Mouse (Mus musculus) thymus, adult 2 months (tissue): ENCODE results near the gene Pofut1. TPM values are rescaled to one million over a fixed set of nuclear protein-coding genes. Genes with fewer than 3 reads are reported as not detected.
A peak's percentile ranks its signal among the peaks of the same experiment; 100 is the strongest.
"Not testable (repeated sequence)": the region's sequence is repeated elsewhere in the genome, so short reads cannot be mapped to it uniquely, and the experiment has no call there.

Experiments used
- DNase-seq: peaks from one replicate; pipeline ENCODE4 v3.0.0; 2021
- H3K27ac ChIP-seq: fragments of 200-500 bp; 2 replicates; pipeline ENCODE4 v1.5.1; 2012; ENCODE audit warnings: low read length, control low read depth; ENCODE audit not compliant: control insufficient read depth, insufficient read depth
- H3K27me3 ChIP-seq: fragments of 200-500 bp; 2 replicates; pipeline ENCODE4 v1.6.1; 2012; ENCODE audit warnings: mild to moderate bottlenecking, low read length, moderate library complexity, mixed read lengths; ENCODE audit not compliant: control insufficient read depth, insufficient read depth
- H3K36me3 ChIP-seq: fragments of 200-500 bp; 2 replicates; pipeline ENCODE4 v1.6.1; 2012; ENCODE audit warnings: mild to moderate bottlenecking, low read length, moderate library complexity; ENCODE audit not compliant: control insufficient read depth, insufficient read depth
- H3K4me1 ChIP-seq: fragments of 200-500 bp; replicated peaks from 2 replicates; pipeline ENCODE4 v1.6.1; 2012; ENCODE audit warnings: low read length; ENCODE audit not compliant: control insufficient read depth, insufficient read depth
- H3K4me3 ChIP-seq: fragments of 200-500 bp; 2 replicates; pipeline ENCODE4 v1.5.1; 2012; ENCODE audit warnings: mild to moderate bottlenecking, low read length, control low read depth, moderate library complexity; ENCODE audit not compliant: control insufficient read depth, insufficient read depth
- CTCF ChIP-seq: fragments of 200-500 bp; IDR thresholded peaks from 2 replicates; pipeline ENCODE4 v1.5.1; 2012; ENCODE audit warnings: mild to moderate bottlenecking, control low read depth, low read length, moderate library complexity, borderline replicate concordance; ENCODE audit not compliant: control insufficient read depth, poor library complexity, insufficient read depth; ENCODE audit errors: extremely low read depth
- POLR2A ChIP-seq: fragments of 200-500 bp; IDR thresholded peaks from 2 replicates; pipeline ENCODE4 v1.6.1; 2012; ENCODE audit warnings: mild to moderate bottlenecking, low read length, control low read depth, moderate library complexity; ENCODE audit not compliant: control insufficient read depth, poor library complexity, insufficient read depth; ENCODE audit errors: extremely low read depth
- WGBS: fragments of 180-500 bp; shearing (Covaris S2); methylation state at CpG from one replicate; pipeline ENCODE4 v1.1.7; 2018; 5-methylcytosine and 5-hydroxymethylcytosine counted together
- polyA plus RNA-seq: library from polyadenylated mRNA; depleted of rRNA; stranded (reverse); fragments of >200 nt; gene quantifications from 2 replicates; pipeline ENCODE4 v1.2.3, GENCODE M21; 2012

Gene Pofut1
- polyA plus RNA-seq, 1 experiment: 30.2 TPM

DNA sequence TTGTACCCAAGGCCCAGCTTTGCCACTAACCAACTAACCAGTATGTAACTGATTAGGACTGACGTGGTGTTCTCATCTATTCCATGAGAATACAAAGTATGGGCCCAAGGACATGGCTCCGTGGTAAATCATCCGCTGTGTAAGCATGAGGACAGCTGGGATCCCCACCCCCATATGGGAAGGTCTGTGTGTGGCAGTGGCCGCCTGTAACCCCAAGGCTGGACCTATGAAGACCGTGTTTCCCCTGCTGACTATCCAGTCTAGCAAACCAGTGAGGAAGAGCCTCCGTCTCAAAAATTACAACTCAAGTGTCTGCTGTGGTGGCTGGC, 33.5 kb downstream of the Pofut1 start:
- 87% methylated on average over 6 of the region's 6 CpGs for WGBS
- H3K36me3 ChIP-seq: no peaks in the 10 kb centered on the region
- peaks cover 26% of the 10 kb centered on the region for H3K4me1 ChIP-seq
- DNase-seq: no peak
- no peak overlapping the region for H3K4me3 ChIP-seq
- no peaks in the 10 kb centered on the region for H3K27me3 ChIP-seq
- no peak overlapping the region for H3K27ac ChIP-seq
- TF ChIP-seq POLR2A (no peak), CTCF (no peak)

DNA sequence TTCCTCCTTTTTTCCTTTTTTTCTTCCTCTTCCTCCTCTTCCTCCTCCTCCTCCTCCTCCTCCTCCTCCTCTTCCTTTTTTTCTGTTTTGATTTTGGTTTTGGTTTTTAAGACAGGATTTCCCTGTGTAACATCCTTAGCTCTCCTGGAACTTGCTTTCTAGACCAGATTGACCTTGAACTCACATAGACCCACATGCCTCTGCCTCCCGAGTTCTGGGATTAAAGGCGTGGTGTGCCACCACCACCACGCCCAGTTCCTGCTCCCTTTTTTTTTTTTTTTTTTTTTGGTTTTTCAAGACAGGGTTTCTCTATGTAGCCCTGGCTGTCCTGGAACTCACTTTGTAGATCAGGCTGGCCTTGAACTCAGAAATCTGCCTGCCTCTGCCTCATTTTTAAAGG, 34.2 kb downstream of the Pofut1 start:
- not testable (repeated sequence) for DNase-seq, H3K4me3 ChIP-seq

DNA sequence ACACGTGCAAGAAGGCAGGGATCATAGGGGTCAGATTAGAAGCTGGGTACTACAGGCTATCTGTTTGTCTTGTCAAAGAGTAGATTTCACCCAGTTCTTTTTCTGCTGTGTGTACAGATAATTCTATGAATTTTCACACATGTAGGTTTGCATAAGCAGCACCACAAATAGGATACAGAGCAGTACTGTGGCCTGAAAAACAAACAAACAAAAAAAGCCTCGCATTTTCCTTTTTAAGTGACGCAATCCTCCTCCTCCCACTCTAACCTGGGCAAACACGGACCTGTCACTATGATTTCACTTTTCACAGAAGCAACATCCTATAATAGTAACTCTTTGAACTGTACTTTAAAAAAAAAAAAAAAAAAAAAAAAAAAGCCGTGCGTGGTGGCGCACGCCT, 35.1 kb downstream of the Pofut1 start:
- no peaks in the 10 kb centered on the region for H3K27me3 ChIP-seq
- WGBS: 80% methylated on average over 8 of the region's 8 CpGs
- DNase-seq: no peak

More for the DNA sequence above, 34.2 kb downstream of the Pofut1 start:
- not testable (repeated sequence) for H3K36me3 ChIP-seq, H3K27me3 ChIP-seq, H3K27ac ChIP-seq
- WGBS: 41% methylated on average over 3 of the region's 3 CpGs
- H3K4me1 ChIP-seq: peaks cover 22% of the 10 kb centered on the region

DNA sequence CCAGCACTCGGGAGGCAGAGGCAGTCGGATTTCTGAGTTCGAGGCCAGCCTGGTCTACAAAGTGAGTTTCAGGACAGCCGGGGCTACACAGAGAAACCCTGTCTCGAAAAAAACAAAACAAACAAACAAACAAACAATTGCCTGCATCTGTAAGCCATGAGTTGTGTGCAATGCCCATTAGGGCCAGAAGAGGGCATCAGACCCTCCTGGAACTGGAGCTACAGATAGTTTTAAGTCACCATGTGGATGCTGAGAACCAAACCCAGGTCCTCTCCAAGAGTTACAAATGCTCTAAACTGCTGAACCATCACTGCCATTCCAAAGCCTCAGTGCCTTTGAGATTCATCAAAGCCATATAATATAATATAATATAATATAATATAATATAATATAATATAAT, 35.5 kb downstream of the Pofut1 start:
- WGBS: 91% methylated on average over 5 of the region's 5 CpGs

More for the DNA sequence above, 35.1 kb downstream of the Pofut1 start:
- no peak overlapping the region for H3K4me3 ChIP-seq
- H3K36me3 ChIP-seq: no peaks in the 10 kb centered on the region
- H3K4me1 ChIP-seq: peaks cover 21% of the 10 kb centered on the region
- TF ChIP-seq POLR2A (no peak), CTCF (no peak)
- H3K27ac ChIP-seq: no peak overlapping the region

DNA sequence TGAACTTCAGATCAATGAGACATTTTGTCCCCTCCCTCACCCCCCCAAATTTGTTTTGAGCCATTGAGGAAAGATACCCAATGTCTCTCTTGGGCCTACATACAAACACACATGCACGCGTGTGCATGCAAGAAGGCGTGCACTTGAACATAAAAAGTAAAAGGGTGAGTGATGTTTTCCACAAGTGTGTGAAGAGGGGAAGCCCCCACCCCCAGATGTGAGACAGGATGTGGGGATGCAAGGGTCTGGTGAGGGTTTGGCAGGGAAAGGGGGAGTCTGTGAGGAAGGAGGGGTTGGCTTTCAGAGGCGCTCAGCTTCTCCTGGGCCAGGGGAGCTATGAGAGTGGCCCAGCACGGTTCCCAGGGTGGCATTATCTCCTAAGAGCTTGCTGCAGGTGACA, 37.0 kb downstream of the Pofut1 start:
- H3K4me3 ChIP-seq: no peak overlapping the region
- peak overlapping the region; percentile 41; the same call in 1 of the 2 replicates for H3K27ac ChIP-seq
- WGBS: 50% methylated on average over 5 of the region's 5 CpGs
- H3K27me3 ChIP-seq: no peaks in the 10 kb centered on the region
- no peak for TF ChIP-seq POLR2A
- no peak for TF ChIP-seq CTCF
- H3K36me3 ChIP-seq: no peaks in the 10 kb centered on the region
- peak; percentile 70 for DNase-seq
- H3K4me1 ChIP-seq: peaks cover 21% of the 10 kb centered on the region

More for the DNA sequence above, 35.5 kb downstream of the Pofut1 start:
- H3K4me1 ChIP-seq: peaks cover 21% of the 10 kb centered on the region
- not testable (repeated sequence) for H3K36me3 ChIP-seq, H3K4me3 ChIP-seq, H3K27me3 ChIP-seq, DNase-seq, H3K27ac ChIP-seq

DNA sequence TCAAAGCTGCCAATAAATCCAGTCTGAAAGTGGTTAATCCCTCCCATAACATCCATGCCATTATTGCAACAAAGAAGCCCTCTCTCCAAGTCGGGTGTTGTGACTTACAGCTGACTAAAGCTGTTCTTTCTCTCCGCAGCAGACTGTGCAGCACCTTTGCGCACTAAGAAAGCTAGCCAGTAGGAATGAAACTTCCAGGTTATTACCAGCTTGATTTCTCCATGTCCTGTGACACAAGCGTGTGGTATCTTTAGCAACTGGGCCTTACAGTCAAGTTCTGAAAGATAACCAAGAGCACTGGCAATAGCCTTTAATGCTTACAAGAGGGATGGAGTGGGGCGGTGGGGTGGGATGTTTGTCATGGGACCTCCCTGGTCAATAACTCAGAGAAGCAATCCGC, 42.6 kb downstream of the Pofut1 start:
- Histone ChIP-seq H3K4me3 (no peak overlapping the region), H3K4me1 (no peaks in the 10 kb centered on the region), H3K36me3 (no peaks in the 10 kb centered on the region), H3K27me3 (no peaks in the 10 kb centered on the region), H3K27ac (no peak overlapping the region)
- WGBS: 98% methylated on average over 6 of the region's 6 CpGs
- TF ChIP-seq CTCF: no peak
- no peak for TF ChIP-seq POLR2A
- no peak for DNase-seq

DNA sequence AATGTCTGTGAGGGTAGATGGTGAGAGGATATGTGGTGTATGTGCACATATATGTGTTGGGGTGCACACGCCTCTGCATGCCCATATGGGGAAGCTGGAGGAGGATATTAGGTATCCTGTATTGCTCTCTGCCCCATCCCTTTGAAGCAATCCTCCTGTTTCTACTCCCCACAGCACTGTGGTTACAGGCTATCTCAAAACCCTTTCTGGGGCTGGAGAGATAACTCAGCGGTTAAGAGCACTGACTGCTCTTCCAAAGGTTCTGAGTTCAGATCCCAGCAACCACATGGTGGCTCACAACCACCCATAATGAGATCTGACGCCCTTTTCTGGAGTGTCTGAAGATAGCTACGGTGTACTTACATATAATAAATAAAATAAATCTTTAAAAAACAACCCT, 45.2 kb downstream of the Pofut1 start:
- 98% methylated on average over 4 of the region's 4 CpGs for WGBS
- no peaks in the 10 kb centered on the region; the same call in 1 of the 2 replicates for H3K4me1 ChIP-seq
- H3K27ac ChIP-seq: no peak overlapping the region
- H3K27me3 ChIP-seq: no peaks in the 10 kb centered on the region
- no peak for TF ChIP-seq CTCF
- TF ChIP-seq POLR2A: no peak
- no peak for DNase-seq
- no peaks in the 10 kb centered on the region for H3K36me3 ChIP-seq
- no peak overlapping the region for H3K4me3 ChIP-seq

DNA sequence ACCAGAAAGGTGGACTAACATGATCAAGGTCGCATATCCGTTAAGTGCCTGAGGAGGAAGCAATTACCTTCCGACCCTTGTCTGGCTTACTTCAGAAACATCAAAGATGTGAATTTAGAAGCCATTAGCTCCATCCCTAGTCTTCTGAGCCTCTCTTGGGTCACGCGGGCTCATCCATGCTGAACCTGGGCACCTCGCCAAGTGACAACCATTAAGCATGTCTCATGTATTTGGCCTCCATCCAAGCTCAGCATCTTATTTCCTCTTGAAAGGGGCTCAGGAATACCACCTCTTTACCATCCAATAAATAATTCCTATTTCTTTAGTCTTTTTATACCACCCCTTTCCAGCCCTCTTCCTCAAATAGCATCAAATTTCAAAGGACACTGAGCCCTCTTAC, 46.5 kb downstream of the Pofut1 start:
- Histone ChIP-seq H3K4me3 (no peak overlapping the region), H3K27ac (no peak overlapping the region), H3K27me3 (no peaks in the 10 kb centered on the region), H3K4me1 (peaks cover 8% of the 10 kb centered on the region), H3K36me3 (no peaks in the 10 kb centered on the region)
- WGBS: 88% methylated on average over 6 of the region's 6 CpGs
- TF ChIP-seq POLR2A (no peak), CTCF (no peak)
- DNase-seq: no peak
